Mouse (Mus musculus) heart, adult 9 months (tissue): ENCODE results near the gene Zswim1.
"Not testable (repeated sequence)": the region's sequence is repeated elsewhere in the genome, so short reads cannot be mapped to it uniquely, and the experiment has no call there.

ENCODE experiments used
- DNase-seq, 2 experiments: peaks; one replicate each; pipeline ENCODE4 v3.0.0; 2022; ENCODE audit warnings: low spot score in 2 of 2

The Zswim1 gene

DNA sequence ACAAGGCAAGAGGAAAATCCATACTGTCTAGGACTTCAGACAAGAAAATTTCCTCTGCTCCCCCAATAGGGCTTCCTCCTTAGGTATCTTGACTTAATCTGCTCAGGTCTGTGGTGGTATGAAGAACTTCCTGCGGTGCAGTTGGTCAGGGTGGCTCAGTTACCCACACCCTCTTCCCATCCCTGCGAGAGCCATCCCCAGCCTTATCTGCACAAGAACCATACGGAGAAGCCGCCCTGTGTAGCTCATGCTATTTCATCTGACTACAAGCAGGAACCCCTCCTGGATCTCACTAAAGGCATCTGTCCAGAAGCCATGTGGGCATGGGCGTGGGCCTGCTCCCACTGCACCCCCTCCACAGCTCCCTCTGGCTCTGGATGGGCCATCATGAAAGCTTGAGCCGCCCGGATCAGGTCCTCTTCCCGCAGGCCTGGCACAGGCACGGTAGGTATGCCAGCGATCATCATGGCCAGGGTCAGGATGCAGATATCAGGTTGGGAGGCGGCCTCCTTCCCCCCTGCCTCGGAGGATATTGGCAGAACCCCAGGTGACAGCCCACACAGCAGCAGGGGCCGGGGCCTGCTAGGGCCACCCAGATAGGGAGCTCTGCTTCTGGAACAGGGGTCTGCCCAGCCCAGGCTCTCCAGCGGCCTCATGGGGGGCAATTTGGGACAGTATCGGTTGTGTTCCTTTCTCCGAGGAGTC is 4.8 kb downstream of the Zswim1 start:
- DNase-seq = no peak

- DNase-seq = no peak
These were observed 6.0 kb downstream of the Zswim1 start, which contains the start of gene Spata25 for GRCm38 (mm10) chr2:164828437-164828836. Spata25 (minus strand) TSS chr2:164828537.

DNA sequence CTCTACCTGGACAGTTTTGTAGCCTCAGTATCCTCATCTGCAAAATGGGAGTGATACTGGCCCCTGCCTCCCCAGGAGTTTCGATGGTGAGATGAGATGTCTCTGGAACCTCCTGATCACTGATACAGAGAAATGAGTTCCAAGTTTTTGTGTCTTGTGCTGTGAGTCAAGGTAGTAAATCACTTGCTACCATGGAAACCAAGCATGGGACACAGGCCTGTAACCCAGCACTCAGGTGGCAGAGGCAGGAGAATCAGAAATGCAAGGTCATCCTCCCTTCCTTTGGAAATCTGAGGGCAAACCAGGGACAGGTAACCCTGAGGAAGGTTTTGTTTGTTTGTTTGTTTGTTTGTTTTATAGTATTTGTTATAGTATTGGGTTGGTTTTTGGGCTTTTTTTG is 6.6 kb downstream of the Zswim1 start:
- no peak for DNase-seq

GRCm38 (mm10) chr2:164831029-164831428 is 8.5 kb downstream of the Zswim1 start:
- DNase-seq = no peak

DNA sequence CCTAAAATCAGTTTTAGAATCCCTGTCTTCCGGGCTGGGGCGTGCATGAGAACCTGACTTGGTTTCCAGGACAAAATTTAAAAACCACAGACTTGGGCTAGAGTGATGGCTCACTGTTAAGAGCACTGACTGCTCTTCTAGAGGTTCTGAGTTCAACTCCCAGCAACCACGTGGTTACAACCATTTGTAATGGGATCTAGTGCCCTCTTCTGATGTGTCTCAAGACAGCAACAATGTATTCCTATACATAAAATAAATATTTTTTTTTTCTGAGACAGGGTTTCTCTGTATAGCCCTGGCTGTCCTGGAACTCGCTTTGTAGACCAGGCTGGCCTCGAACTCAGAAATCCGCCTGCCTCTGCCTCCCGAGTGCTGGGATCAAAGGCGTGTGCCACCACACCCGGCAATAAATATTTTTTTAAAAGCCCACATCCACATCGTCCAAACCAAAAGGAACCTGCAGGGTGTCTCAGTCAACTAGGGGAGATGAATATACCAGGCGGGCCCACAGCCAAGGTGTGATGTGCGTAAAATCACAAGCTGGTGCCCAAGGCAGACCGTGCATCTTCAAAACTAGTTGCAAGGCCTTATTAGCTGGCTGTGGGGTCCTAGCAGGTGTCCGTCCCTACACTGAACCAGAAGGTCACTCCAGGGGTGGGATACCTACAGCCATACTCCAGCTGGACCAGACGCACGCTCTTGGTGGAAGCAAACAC is 9.7 kb downstream of the Zswim1 start:
- DNase-seq = no peak

DNA sequence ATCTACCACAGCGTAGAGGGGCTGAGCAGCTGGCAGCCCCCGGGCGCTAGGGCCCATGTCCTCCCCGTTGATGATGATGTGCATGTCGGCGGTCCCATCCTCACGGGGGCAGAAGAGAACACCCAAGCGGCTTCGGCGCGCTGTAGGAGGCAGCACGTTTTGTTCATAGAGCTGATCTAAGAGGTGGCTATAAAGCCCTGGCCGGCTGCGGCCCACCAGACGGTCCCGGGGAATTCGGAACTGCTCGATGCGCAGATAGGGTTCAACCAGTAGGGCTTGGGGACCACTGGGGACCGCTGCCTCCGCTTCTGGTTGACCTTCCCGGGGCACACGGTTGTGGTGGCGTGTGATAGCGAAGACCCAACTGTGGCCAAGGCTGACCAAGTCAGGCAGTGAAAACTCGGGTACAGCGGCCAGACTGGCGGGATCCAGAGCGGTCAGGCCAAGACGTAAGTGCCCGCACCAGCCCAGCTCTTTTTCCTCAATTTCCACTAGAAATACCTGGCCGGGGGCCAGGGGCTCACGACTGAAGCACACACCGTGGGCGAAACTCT is 10.3 kb downstream of the Zswim1 start, which contains the start of gene Ctsa:
TSS of gene Ctsa (plus strand) at position 126 of the 554 bp plus-strand sequence.
- DNase-seq = peak; percentile 80 to 83

DNA sequence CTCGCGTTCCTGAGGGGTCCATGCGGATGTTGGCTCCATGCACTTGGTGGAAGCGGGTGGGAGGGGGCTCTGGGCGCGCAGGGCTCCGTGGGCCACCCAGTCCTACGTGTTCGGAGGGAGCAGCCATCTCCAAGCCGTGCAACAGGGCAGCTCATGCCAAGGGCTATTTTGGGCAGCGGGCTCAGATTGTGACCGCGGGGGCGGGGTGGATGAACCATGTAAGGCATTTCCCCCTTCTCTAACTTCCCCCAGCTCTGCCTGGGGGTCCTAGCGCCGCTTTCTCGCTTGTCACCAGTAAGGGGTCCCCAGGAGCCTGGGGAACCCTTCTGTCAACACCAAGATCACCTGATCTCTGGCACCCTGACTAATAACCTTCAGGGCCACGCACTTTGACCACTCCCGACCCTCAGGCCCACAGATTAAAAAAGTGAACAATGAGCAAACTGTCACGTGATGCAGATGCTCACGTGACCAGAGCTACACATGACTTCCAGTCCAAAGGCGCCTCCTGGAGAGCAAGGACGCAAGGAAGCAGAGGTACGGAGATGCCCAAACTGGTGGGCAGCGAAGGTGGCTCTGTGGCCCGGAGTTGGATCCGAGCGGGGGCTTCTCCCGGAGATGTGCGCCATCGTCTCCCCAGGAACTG is 11.0 kb downstream of the Zswim1 start, which contains the start of gene Neurl2:
TSS of gene Neurl2 (minus strand) at position 143 of the 646 bp plus-strand sequence.
- DNase-seq = peak; percentile 92 to 96

- no peak for DNase-seq
These were observed 12.0 kb downstream of the Zswim1 start for GRCm38 (mm10) chr2:164834531-164834930.

- no peak for DNase-seq
These were observed 12.7 kb downstream of the Zswim1 start for GRCm38 (mm10) chr2:164835164-164835563.

DNA sequence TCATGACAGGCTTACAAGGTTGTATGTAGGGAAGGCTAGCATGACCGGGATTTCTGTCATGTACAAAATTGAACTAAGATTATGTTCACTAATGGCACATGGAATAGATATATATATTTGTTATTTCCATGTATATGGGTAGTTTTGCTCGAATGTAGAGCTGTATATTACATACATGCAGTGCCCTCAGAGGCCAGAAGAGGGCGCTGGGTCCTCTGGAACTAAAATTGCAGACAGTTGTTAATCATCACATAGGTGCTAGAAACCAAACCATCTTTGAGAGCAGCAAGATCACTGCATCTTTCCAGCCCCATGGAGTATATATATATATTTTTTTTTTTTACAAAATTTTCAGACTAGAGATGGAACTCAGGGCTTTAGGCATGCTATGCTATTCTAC is 23.3 kb downstream of the Zswim1 start:
- no peak for DNase-seq

DNA sequence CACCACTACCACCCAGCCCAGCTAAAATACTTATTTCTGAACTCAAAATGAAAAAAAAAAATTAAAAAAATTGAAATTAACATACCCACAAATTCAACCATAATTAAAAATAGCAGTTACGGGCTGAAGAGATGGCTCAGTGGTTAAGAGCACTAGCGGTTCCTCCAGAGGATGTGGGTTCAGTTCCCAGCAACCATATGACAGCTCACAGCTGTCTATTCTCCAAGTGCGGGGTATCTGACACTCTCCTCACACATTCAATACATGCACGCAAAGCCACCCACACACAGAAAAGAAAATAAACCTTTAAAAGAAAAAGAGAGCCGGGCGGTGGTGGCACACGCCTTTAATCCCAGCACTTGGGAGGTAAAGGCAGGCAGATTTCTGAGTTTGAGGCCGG is 27.6 kb downstream of the Zswim1 start:
- no peak for DNase-seq

- not testable (repeated sequence) for DNase-seq
These were observed 33.1 kb downstream of the Zswim1 start for GRCm38 (mm10) chr2:164855572-164855971.

GRCm38 (mm10) chr2:164856309-164857100 is 34.0 kb downstream of the Zswim1 start:
- peak in 1 of 2 experiments; percentile 40 for DNase-seq

DNA sequence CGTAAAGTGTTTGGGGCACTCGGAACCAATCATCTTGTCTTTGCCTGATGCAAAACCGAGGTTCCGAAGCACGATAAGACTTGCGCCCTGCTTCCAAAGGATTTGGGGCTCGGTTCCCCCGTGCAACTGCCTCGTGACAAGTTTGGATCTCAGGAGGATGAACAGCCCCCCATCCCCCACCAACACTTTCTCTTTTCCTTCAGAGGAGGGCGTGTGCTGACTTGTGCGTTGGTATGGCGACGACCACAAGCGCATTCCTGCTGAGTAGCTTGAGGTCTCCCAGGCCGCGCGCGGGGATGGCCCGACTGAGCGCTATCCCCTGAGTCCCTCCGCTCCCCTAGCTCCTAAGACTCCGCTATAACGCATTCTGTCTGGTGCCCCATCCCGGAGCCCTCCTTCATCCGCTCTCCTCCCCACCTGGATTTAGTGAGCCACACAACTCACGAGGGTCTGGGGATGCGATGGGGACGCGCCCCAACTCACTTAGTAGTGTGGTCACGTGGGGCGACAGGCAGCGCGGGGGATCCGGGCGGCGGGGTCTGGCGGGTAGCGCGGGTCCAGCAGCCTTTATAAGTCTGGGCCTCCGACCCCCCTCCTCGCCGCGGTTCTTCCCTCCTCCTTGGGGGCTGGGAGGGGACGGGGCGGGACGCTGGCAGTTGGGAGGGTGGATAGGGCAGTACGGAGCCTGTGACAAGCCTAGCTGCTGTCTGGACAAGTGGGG is 34.8 kb downstream of the Zswim1 start, which contains the start of gene Pltp:
TSS of gene Pltp (minus strand) at position 611 of the 721 bp plus-strand sequence.
- peak; percentile 72 to 81 for DNase-seq

GRCm38 (mm10) chr2:164857842-164858553 is 35.5 kb downstream of the Zswim1 start:
- no peak for DNase-seq

DNA sequence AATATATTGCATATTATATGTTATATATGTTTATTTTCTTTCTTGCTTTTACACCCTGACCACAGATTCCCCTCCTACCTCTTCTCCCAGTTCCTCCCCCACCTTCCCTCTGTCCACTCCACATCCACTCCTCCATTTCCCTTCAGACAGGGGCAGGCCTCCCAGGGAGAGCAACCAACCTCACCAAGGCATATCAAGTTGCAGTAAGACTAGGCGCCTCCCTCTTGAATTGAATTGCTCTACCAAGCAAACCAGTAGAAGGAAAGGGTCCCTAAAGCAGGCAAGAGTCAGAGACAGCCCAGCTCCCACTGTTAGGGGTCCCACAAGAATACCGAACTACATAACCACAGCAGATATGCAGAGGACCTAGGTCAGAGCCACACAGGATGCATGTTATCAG is 36.7 kb downstream of the Zswim1 start:
- no peak for DNase-seq

DNA sequence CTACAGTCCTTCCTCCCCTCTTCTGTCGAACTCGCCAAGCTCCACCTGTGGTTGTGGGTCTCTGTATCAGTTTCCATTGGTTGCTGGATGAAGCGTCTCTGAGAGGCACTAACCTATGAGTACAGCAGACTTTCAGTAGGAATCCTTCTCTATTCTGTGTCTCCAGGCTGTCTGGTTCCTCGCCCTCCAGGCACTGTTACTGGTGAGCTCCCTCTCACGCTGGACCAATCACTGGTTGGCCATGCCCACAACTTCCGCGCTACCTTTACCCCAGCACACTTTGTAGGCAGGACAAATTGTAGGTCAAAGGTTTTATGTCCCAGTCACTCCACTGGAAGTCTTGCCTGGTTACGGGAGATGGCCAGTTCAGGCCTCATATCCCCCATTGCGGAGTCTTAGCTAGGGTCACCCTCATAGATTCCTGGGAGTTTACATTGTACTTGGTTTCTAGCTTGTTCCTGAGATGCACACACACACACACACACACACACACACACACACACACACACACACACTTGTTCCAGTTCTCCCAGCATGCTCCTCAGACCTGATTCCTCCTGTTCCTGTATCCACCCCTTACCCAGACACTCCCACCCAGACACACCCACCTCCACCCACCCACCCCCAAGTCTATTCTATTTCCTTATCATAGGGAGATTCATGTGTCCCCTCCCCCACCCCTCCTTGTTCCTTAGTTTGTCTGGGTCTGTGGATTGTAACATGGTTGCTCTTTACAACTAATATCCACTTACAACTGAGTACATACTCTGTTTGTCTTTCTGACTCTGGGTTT is 37.4 kb downstream of the Zswim1 start:
- DNase-seq = no peak

GRCm38 (mm10) chr2:164861094-164861493 is 38.6 kb downstream of the Zswim1 start:
- DNase-seq = no peak
